Mouse (Mus musculus) limb, embryonic 14.5 days (tissue): ENCODE results near the gene Gm43064. TPM values are rescaled to one million over a fixed set of nuclear protein-coding genes. Genes with fewer than 3 reads are reported as not detected.
"Not testable (repeated sequence)": the region's sequence is repeated elsewhere in the genome, so short reads cannot be mapped to it uniquely, and the experiment has no call there.

Source experiments
- ATAC-seq: fragments of 200-750 bp; cut with Nextera tagmentation; 2 replicates; pipeline ENCODE4 v1.8.0; 2017; ENCODE audit warnings: low read depth, moderate number of reproducible peaks, moderate TSS enrichment; ENCODE audit not compliant: low FRiP score
- DNase-seq: peaks from one replicate; pipeline ENCODE4 v3.0.0-alpha.2; 2015; ENCODE audit warnings: low spot score
- H3K27ac ChIP-seq: fragments of 300-500 bp; sonication (generic); replicated peaks from 2 replicates; pipeline ENCODE4 v1.5.1; 2014; ENCODE audit warnings: low read depth, mild to moderate bottlenecking, low read length, moderate library complexity, mixed read lengths
- H3K27me3 ChIP-seq: fragments of 300-500 bp; sonication (generic); 2 replicates; pipeline ENCODE4 v1.6.1; 2014; ENCODE audit warnings: low read length, mixed read lengths; ENCODE audit not compliant: control insufficient read depth, insufficient read depth
- H3K36me3 ChIP-seq: fragments of 300-500 bp; sonication (generic); 2 replicates; pipeline ENCODE4 v1.6.1; 2014; ENCODE audit warnings: mild to moderate bottlenecking, low read length, moderate library complexity, mixed read lengths; ENCODE audit not compliant: control insufficient read depth, insufficient read depth
- H3K4me1 ChIP-seq: fragments of 300-500 bp; sonication (generic); 2 replicates; pipeline ENCODE4 v1.6.1; 2014; ENCODE audit warnings: antibody characterized with exemption, low read length, mixed read lengths; ENCODE audit not compliant: control insufficient read depth, insufficient read depth
- H3K4me2 ChIP-seq: fragments of 300-500 bp; sonication (generic); replicated peaks from 2 replicates; pipeline ENCODE4 v1.6.1; 2014; ENCODE audit warnings: low read depth, mild to moderate bottlenecking, low read length, moderate library complexity; ENCODE audit not compliant: severe bottlenecking
- H3K4me3 ChIP-seq: fragments of 300-500 bp; sonication (generic); replicated peaks from 2 replicates; pipeline ENCODE4 v1.5.1; 2014; ENCODE audit warnings: low read length
- H3K9ac ChIP-seq: fragments of 300-500 bp; sonication (generic); 2 replicates; pipeline ENCODE4 v1.6.1; 2014; ENCODE audit warnings: mild to moderate bottlenecking, low read depth, low read length, moderate library complexity; ENCODE audit not compliant: severe bottlenecking
- H3K9me3 ChIP-seq: fragments of 300-500 bp; sonication (generic); 2 replicates; pipeline ENCODE4 v1.6.1; 2016; ENCODE audit warnings: low read length; ENCODE audit not compliant: control insufficient read depth
- POLR2A ChIP-seq: fragments of 200-500 bp; IDR thresholded peaks from 2 replicates; pipeline ENCODE4 v1.8.0; 2012; ENCODE audit warnings: inconsistent platforms, mild to moderate bottlenecking, moderate library complexity, borderline replicate concordance; ENCODE audit not compliant: insufficient read depth, insufficient read length; ENCODE audit errors: extremely low read depth
- WGBS: fragments of 180-500 bp; shearing (Covaris S2); extraction: QIAGEN DNeasy Blood & Tissue Kit; methylation state at CpG from one replicate; pipeline ENCODE4 v1.1.7; 2014; 5-methylcytosine and 5-hydroxymethylcytosine counted together
- polyA plus RNA-seq, 2 experiments: library from polyadenylated mRNA; depleted of rRNA in 1 of 2; stranded (reverse) in 1 of 2; unstranded in 1 of 2; fragments of >200 nt; fragmentation: Nextera tagmentation in 1 of 2; extraction: Ambion mirVana in 1 of 2; gene quantifications; 2 replicates each; pipeline versions ENCODE4 v1.2.1 to v1.2.3; 2012 to 2014

Gene Gm43064
- polyA plus RNA-seq, 2 experiments = 0.39 TPM; not detected in 1

- no peaks in the 10 kb centered on the region for H3K27me3 ChIP-seq
Measured at GRCm38 (mm10) chr3:103827548-103827947, 18.2 kb downstream of the Gm43064 start.

GRCm38 (mm10) chr3:103829036-103829435 is 19.7 kb downstream of the Gm43064 start:
- DNase-seq (no peak), ATAC-seq (no peak)
- Histone ChIP-seq H3K4me2 (no peak overlapping the region), H3K27ac (no peak overlapping the region), H3K36me3 (no peaks in the 10 kb centered on the region), H3K4me3 (no peak overlapping the region), H3K9me3 (no peaks in the 10 kb centered on the region), H3K9ac (no peak overlapping the region), H3K4me1 (no peaks in the 10 kb centered on the region), H3K27me3 (no peaks in the 10 kb centered on the region)
- TF ChIP-seq POLR2A = no peak
- 90% methylated on average over 3 of the region's 3 CpGs for WGBS

More at GRCm38 (mm10) chr3:103827548-103827947, 18.2 kb downstream of the Gm43064 start:
- Histone ChIP-seq H3K9me3 (no peaks in the 10 kb centered on the region), H3K4me2 (no peak overlapping the region), H3K27ac (no peak overlapping the region), H3K9ac (no peak overlapping the region), H3K4me3 (no peak overlapping the region), H3K36me3 (peaks cover 4% of the 10 kb centered on the region; the same call in 1 of the 2 replicates), H3K4me1 (no peaks in the 10 kb centered on the region)
- no peak for TF ChIP-seq POLR2A
- no peak for DNase-seq
- ATAC-seq = no peak

- not testable (repeated sequence) for H3K9me3 ChIP-seq, H3K27ac ChIP-seq, H3K27me3 ChIP-seq, H3K4me1 ChIP-seq, H3K4me3 ChIP-seq, ATAC-seq, H3K36me3 ChIP-seq, H3K9ac ChIP-seq, H3K4me2 ChIP-seq
- DNase-seq = peak; percentile 25
- 43% methylated on average over 1 of the region's 1 CpGs for WGBS
Measured at GRCm38 (mm10) chr3:103830681-103831080, 21.3 kb downstream of the Gm43064 start.

- Histone ChIP-seq H3K9me3 (no peaks in the 10 kb centered on the region), H3K9ac (no peak overlapping the region), H3K4me1 (no peaks in the 10 kb centered on the region), H3K27ac (no peak overlapping the region), H3K4me3 (no peak overlapping the region), H3K27me3 (no peaks in the 10 kb centered on the region), H3K4me2 (no peak overlapping the region), H3K36me3 (no peaks in the 10 kb centered on the region)
- 72% methylated on average over 7 of the region's 7 CpGs for WGBS
- no peak for DNase-seq
- no peak for TF ChIP-seq POLR2A
- no peak for ATAC-seq
Measured at GRCm38 (mm10) chr3:103831146-103831545, 21.8 kb downstream of the Gm43064 start.

- H3K4me3 ChIP-seq = no peak within 1 kb of the TSS
- no peak within 1 kb of the TSS for H3K4me2 ChIP-seq
- no peaks in the 10 kb centered on the region for H3K27me3 ChIP-seq
- H3K36me3 ChIP-seq = no peaks in the 10 kb centered on the region
- H3K9ac ChIP-seq = no peak within 1 kb of the TSS
- no peaks in the 10 kb centered on the region for H3K9me3 ChIP-seq
- ATAC-seq (no peak), DNase-seq (no peak)
- no peaks in the 10 kb centered on the region for H3K4me1 ChIP-seq
- no peak within 1 kb of the TSS for H3K27ac ChIP-seq
- TF ChIP-seq POLR2A = no peak
Measured at GRCm38 (mm10) chr3:103832426-103832825, 23.1 kb downstream of the Gm43064 start, which contains the start of gene Bcl2l15. Gene Bcl2l15 (plus strand): TSS chr3:103832601.

- DNase-seq = no peak
- WGBS = 84% methylated on average over 2 of the region's 2 CpGs
- H3K27me3 ChIP-seq = no peaks in the 10 kb centered on the region
- H3K27ac ChIP-seq = no peak overlapping the region
- H3K36me3 ChIP-seq = no peaks in the 10 kb centered on the region
- no peaks in the 10 kb centered on the region for H3K9me3 ChIP-seq
- no peak overlapping the region for H3K4me3 ChIP-seq
- TF ChIP-seq POLR2A = no peak
- no peak overlapping the region for H3K9ac ChIP-seq
- H3K4me1 ChIP-seq = no peaks in the 10 kb centered on the region
- H3K4me2 ChIP-seq = no peak overlapping the region
- no peak for ATAC-seq
Measured at GRCm38 (mm10) chr3:103834001-103834400, 24.6 kb downstream of the Gm43064 start.
